Mouse (Mus musculus) thymus, adult 2 months (tissue): ENCODE data around the gene Gramd1b.

Source experiments
- CTCF ChIP-seq: fragments of 200-500 bp; IDR thresholded peaks from 2 replicates; pipeline ENCODE4 v1.5.1; 2012; ENCODE audit warnings: mild to moderate bottlenecking, control low read depth, low read length, moderate library complexity, borderline replicate concordance; ENCODE audit not compliant: control insufficient read depth, poor library complexity, insufficient read depth; ENCODE audit errors: extremely low read depth
- POLR2A ChIP-seq: fragments of 200-500 bp; IDR thresholded peaks from 2 replicates; pipeline ENCODE4 v1.6.1; 2012; ENCODE audit warnings: mild to moderate bottlenecking, low read length, control low read depth, moderate library complexity; ENCODE audit not compliant: control insufficient read depth, poor library complexity, insufficient read depth; ENCODE audit errors: extremely low read depth

- TF ChIP-seq CTCF (no peak), POLR2A (no peak)
Measured at GRCm38 (mm10) chr9:40332326-40332725, 198.9 kb downstream of the Gramd1b start.
